Mouse (Mus musculus) embryonic facial prominence, embryonic 14.5 days (tissue): ENCODE results near the gene Oxct2b. TPM values are rescaled to one million over a fixed set of nuclear protein-coding genes. Genes with fewer than 3 reads are reported as not detected.

ENCODE experiments used
- ATAC-seq: fragments of 200-750 bp; cut with Nextera tagmentation; 2 replicates; pipeline ENCODE4 v1.8.0; 2017; ENCODE audit warnings: low read depth, moderate number of reproducible peaks, moderate TSS enrichment
- DNase-seq: peaks from one replicate; pipeline ENCODE4 v3.0.0-alpha.2; 2015; ENCODE audit warnings: low spot score
- H3K27ac ChIP-seq: fragments of 300-500 bp; sonication (generic); replicated peaks from 2 replicates; pipeline ENCODE4 v1.5.1; 2014; ENCODE audit warnings: low read depth, mild to moderate bottlenecking, low read length, moderate library complexity
- H3K27me3 ChIP-seq: fragments of 300-500 bp; sonication (generic); replicated peaks from 2 replicates; pipeline ENCODE4 v1.6.1; 2014; ENCODE audit warnings: low read length; ENCODE audit not compliant: control insufficient read depth, insufficient read depth
- H3K36me3 ChIP-seq: fragments of 300-500 bp; sonication (generic); 2 replicates; pipeline ENCODE4 v1.6.1; 2014; ENCODE audit warnings: low read length, mixed read lengths; ENCODE audit not compliant: control insufficient read depth, insufficient read depth
- H3K4me1 ChIP-seq: fragments of 300-500 bp; sonication (generic); 2 replicates; pipeline ENCODE4 v1.6.1; 2014; ENCODE audit warnings: antibody characterized with exemption, low read length; ENCODE audit not compliant: control insufficient read depth, insufficient read depth
- H3K4me2 ChIP-seq: fragments of 300-500 bp; sonication (generic); 2 replicates; pipeline ENCODE4 v1.6.1; 2014; ENCODE audit warnings: low read depth, mild to moderate bottlenecking, low read length, moderate library complexity, mixed read lengths
- H3K4me3 ChIP-seq: fragments of 300-500 bp; sonication (generic); 2 replicates; pipeline ENCODE4 v1.5.1; 2014; ENCODE audit warnings: low read depth, mild to moderate bottlenecking, low read length
- H3K9ac ChIP-seq: fragments of 300-500 bp; sonication (generic); 2 replicates; pipeline ENCODE4 v1.6.1; 2014; ENCODE audit warnings: low read depth, mild to moderate bottlenecking, low read length, moderate library complexity, mixed read lengths
- H3K9me3 ChIP-seq: fragments of 300-500 bp; sonication (generic); 2 replicates; pipeline ENCODE4 v1.6.1; 2016; ENCODE audit warnings: low read length; ENCODE audit not compliant: control insufficient read depth
- WGBS: fragments of 180-500 bp; shearing (Covaris S2); extraction: QIAGEN DNeasy Blood & Tissue Kit; methylation state at CpG from one replicate; pipeline ENCODE4 v1.1.7; 2014; 5-methylcytosine and 5-hydroxymethylcytosine counted together
- polyA plus RNA-seq: library from polyadenylated mRNA; unstranded; fragments of >200 nt; fragmentation: Nextera tagmentation; extraction: Ambion mirVana; gene quantifications from 2 replicates; pipeline ENCODE4 v1.2.1, GENCODE M21; 2014

Oxct2b gene
- polyA plus RNA-seq, 1 experiment from 2014 or later = not detected

DNA sequence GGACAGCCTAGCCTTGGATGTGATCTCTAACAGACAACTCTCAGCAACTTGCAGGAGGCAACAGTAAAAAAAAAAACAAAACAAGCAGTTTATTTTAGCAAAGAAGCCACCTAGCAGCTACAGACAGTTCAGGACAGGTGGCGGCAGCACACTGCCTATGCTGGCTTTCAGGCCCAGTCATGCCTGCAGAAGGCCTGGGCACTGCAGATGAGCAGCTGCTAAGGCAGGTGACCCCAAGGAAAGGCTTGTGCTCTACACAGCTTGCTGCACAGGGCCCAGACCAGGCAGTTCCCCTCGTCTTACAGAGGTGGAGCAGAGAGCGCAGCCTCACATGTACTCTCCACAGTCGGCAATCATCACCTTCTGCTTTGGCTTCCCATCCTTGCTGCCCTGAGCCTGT, 11.0 kb downstream of the Oxct2b start:
- DNase-seq = no peak
- Histone ChIP-seq H3K27ac (no peak overlapping the region), H3K27me3 (no peaks in the 10 kb centered on the region), H3K4me2 (no peak overlapping the region), H3K9ac (no peak overlapping the region), H3K4me1 (no peaks in the 10 kb centered on the region), H3K4me3 (no peak overlapping the region), H3K36me3 (peaks cover 75% of the 10 kb centered on the region), H3K9me3 (no peaks in the 10 kb centered on the region)
- ATAC-seq = no peak
- 85% methylated on average over 4 of the region's 4 CpGs for WGBS

DNA sequence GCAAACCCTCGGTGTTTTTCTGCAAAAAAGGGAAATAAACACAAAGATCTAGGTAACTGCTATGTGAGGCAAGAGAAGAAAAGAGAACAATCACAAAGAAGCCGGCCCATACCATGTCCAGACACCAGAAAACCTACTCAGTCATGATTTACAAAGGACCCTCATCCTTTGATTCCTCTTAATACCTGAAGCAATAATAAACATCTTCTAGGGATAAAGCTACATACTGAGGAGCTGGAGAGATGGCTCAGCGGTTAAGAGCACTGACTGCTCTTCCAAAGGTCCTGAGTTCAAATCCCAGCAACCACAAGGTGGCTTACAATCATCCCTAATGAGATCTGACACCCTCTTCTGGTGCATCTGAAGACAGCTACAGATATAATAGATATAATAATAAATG, 21.5 kb downstream of the Oxct2b start:
- H3K9ac ChIP-seq = no peak overlapping the region
- H3K4me1 ChIP-seq = peaks cover 16% of the 10 kb centered on the region
- DNase-seq (no peak), ATAC-seq (no peak)
- no peak overlapping the region for H3K27ac ChIP-seq
- no peak overlapping the region for H3K4me2 ChIP-seq
- H3K36me3 ChIP-seq = peaks cover 40% of the 10 kb centered on the region
- WGBS = 86% methylated on average over 3 of the region's 3 CpGs
- H3K27me3 ChIP-seq = no peaks in the 10 kb centered on the region
- H3K4me3 ChIP-seq = no peak overlapping the region
- H3K9me3 ChIP-seq = no peaks in the 10 kb centered on the region

DNA sequence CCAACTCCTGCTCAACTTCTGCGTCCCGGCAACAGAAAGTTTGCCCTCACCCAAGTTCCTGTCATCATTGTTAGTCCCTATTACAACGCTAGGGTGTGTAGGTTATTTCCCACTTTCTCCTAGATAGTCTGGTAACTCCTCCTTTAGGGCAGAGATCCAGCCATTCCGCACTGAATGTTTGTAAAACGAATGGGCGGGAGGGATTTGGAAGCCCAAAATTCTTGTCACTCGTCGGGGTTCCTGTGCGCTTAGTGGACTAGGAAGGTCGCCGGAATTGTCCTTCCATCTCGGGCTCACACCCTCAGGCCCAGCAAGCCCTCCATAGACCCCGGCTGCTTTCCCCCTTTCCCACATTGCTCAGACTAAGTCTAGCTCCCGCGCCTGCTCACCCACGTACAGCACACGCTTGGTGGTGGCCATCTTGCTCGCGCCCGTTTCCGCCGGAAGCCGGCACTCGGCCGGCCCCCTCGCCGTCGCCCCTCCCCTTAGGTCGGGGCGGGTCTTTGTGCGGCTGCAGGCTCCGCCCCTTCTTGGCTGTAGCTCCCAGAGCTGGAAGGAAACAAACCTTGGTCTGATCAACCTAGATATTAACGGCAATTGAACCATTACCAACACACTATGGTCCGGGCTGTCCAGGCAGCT, 23.6 kb downstream of the Oxct2b start, which contains the start of gene Ppie:
TSS of gene Ppie (minus strand) at position 439 of the 642 bp plus-strand sequence.
- Histone ChIP-seq H3K4me3 (peak within 1 kb of the TSS; percentile 68), H3K27ac (peak within 1 kb of the TSS; percentile 89), H3K4me2 (peak within 1 kb of the TSS; percentile 86), H3K9me3 (no peaks in the 10 kb centered on the region), H3K36me3 (peaks cover 22% of the 10 kb centered on the region), H3K9ac (peak within 1 kb of the TSS; percentile 75), H3K4me1 (peaks cover 16% of the 10 kb centered on the region), H3K27me3 (no peaks in the 10 kb centered on the region)
- under 1% methylated on average over 34 of the region's 34 CpGs for WGBS
- peak; percentile 98 for ATAC-seq
- DNase-seq = peak; percentile 95

DNA sequence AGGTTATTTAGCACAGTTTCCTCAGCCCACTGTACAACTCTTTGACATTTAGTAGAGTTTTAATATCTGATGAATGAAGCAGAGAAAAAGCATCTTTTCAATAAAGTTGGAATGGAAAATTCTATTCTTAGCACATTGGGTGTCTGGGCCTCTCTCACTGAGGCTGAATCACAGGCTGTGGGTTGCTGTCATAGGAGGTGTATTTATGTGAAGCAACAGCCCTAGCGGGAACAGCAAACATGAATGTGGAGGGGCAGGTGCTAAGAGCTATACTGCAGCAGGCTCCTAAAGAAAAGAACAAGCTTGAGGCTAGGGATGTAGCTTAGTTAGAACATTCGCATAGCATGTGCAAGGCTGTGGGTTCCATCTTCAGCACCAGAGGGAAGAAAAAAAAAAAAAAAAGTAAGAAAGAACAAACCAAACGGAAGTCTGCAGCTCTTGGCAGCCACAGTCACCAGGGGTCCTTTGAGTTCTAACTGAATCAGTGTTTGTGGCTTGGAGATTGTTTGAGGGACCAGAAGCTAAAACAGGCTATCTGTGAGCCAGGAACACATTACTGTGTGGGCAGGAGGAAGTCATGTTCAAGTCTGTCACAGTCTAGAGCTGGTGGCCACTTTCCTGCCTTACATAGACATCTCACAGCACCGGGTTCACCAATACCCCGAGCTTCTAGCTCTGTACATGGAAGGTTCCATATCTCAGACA, 31.5 kb downstream of the Oxct2b start:
- WGBS = 70% methylated on average over 5 of the region's 5 CpGs
- ATAC-seq (no peak), DNase-seq (no peak)
- Histone ChIP-seq H3K27me3 (no peaks in the 10 kb centered on the region), H3K36me3 (no peaks in the 10 kb centered on the region), H3K4me1 (no peaks in the 10 kb centered on the region), H3K9ac (no peak overlapping the region), H3K4me3 (no peak overlapping the region), H3K27ac (no peak overlapping the region), H3K4me2 (no peak overlapping the region), H3K9me3 (no peaks in the 10 kb centered on the region)

DNA sequence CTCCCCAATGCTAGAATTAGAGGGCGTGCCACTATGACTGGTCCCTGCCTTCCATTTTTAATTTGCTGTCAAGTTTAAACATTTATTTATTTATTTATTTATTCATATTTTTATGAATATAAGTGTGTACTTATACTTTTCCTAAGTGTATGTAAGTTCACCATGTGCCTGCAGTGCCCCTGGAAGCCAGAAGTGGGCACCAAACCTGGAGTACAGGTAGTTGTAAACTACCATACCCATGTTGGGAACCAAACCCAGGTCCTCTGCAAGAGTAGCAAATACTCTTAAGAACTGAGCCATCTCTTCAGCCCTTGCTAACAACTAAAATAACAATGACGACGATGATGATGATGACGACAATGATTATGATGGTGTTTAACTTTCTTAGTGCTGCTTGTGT, 35.9 kb downstream of the Oxct2b start:
- no peaks in the 10 kb centered on the region for H3K4me1 ChIP-seq
- WGBS = 76% methylated on average over 4 of the region's 4 CpGs
- DNase-seq = no peak
- no peak overlapping the region for H3K4me3 ChIP-seq
- H3K9ac ChIP-seq = no peak overlapping the region
- no peaks in the 10 kb centered on the region for H3K9me3 ChIP-seq
- no peaks in the 10 kb centered on the region for H3K36me3 ChIP-seq
- no peak for ATAC-seq
- H3K27me3 ChIP-seq = no peaks in the 10 kb centered on the region
- no peak overlapping the region for H3K27ac ChIP-seq
- no peak overlapping the region for H3K4me2 ChIP-seq

DNA sequence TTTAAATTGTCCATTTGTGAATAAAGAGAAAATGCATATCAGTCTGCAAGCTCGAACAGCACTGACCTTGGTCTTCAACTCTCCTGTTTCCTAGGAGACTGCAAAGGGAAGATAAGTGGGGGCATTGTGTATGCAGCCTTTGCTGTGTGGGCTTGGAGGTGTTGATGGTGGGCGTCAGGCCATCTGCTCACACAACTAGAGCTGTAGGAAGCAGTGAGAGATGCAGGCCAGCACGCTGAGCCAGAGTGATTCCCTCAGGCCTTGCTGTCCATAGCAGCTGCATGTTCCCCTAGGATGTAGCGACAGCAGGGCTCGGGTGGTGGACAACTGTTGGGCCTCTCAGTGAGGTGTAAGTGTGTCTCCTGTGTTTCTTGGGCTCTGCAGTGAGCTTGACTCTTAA, 36.9 kb downstream of the Oxct2b start:
- ATAC-seq = no peak
- Histone ChIP-seq H3K4me3 (no peak overlapping the region), H3K27ac (no peak overlapping the region), H3K36me3 (no peaks in the 10 kb centered on the region), H3K27me3 (no peaks in the 10 kb centered on the region), H3K9ac (no peak overlapping the region), H3K4me1 (no peaks in the 10 kb centered on the region), H3K4me2 (no peak overlapping the region), H3K9me3 (no peaks in the 10 kb centered on the region)
- DNase-seq = no peak
- 55% methylated on average over 5 of the region's 5 CpGs for WGBS

DNA sequence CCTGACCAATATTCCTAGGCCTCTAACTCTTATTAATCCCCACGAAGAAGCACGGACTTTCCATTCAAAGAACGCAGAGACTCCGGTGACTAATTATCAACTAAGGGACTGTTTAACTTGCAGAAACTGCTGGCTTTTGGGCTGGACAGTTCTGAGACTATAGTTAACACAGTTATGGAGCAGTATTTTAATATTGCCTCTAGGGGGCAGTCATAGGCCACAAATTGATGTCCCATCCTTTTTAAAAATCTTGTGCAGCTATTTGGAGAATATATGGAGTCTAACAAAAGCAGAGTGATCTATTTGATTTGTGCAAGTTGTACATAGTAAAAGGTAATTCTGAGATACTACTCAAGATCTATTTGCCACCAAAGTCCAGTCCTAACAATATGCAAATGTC, 38.9 kb downstream of the Oxct2b start:
- H3K9ac ChIP-seq = no peak overlapping the region
- H3K9me3 ChIP-seq = no peaks in the 10 kb centered on the region
- no peak overlapping the region for H3K4me2 ChIP-seq
- DNase-seq = peak; percentile 61
- no peak for ATAC-seq
- H3K4me1 ChIP-seq = no peaks in the 10 kb centered on the region
- H3K4me3 ChIP-seq = no peak overlapping the region
- no peaks in the 10 kb centered on the region for H3K36me3 ChIP-seq
- 28% methylated on average over 4 of the region's 4 CpGs for WGBS
- H3K27me3 ChIP-seq = no peaks in the 10 kb centered on the region
- H3K27ac ChIP-seq = no peak overlapping the region

DNA sequence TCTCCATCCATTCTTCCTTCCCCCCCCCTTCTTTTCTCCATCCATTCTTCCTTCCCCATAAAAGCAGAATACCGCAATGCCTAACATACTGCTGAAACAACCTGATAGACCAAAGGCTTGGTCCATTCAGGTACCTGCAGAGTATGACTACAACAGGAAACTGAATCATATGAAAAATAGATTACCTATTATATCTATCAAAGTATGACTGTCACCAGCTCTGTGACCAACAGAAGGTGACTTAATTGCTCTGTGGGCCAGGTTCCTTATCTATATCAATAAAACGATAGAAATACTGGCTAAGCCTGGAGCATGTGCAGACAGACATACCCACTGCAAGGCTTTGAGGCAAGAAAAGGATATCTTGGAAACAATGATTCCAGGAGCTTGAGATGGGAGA, 39.4 kb downstream of the Oxct2b start:
- no peak overlapping the region for H3K4me3 ChIP-seq
- H3K27ac ChIP-seq = no peak overlapping the region
- ATAC-seq (no peak), DNase-seq (no peak)
- H3K9ac ChIP-seq = no peak overlapping the region
- H3K36me3 ChIP-seq = no peaks in the 10 kb centered on the region
- 73% methylated on average over 2 of the region's 2 CpGs for WGBS
- no peaks in the 10 kb centered on the region for H3K9me3 ChIP-seq
- H3K4me1 ChIP-seq = no peaks in the 10 kb centered on the region
- H3K4me2 ChIP-seq = no peak overlapping the region
- no peaks in the 10 kb centered on the region for H3K27me3 ChIP-seq

DNA sequence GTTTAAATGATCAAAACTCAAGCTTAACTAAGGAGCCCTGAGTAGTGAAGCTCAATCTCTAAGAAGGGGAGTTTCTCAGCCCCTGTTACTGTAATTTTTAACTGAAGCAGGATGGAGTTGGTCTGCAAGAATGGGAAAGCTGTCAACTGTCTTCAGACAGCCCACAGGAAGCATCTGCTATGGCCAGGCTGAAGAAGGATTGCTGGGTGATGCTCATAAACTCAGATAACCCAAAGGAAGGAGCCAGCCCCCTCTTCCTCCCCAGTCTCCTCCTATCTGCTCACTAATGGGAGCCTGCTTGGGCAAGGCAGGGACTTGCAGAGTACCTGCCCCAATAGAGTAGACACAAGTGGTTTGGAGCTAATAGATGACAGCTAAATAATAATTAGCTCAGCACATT, 39.8 kb downstream of the Oxct2b start:
- Histone ChIP-seq H3K27me3 (no peaks in the 10 kb centered on the region), H3K9ac (no peak overlapping the region), H3K4me1 (no peaks in the 10 kb centered on the region), H3K36me3 (no peaks in the 10 kb centered on the region), H3K27ac (no peak overlapping the region), H3K9me3 (no peaks in the 10 kb centered on the region), H3K4me3 (no peak overlapping the region), H3K4me2 (no peak overlapping the region)
- DNase-seq = no peak
- ATAC-seq = no peak
